ENCODE assay signal across 8 mouse cellular contexts in the genomic region with DNA sequence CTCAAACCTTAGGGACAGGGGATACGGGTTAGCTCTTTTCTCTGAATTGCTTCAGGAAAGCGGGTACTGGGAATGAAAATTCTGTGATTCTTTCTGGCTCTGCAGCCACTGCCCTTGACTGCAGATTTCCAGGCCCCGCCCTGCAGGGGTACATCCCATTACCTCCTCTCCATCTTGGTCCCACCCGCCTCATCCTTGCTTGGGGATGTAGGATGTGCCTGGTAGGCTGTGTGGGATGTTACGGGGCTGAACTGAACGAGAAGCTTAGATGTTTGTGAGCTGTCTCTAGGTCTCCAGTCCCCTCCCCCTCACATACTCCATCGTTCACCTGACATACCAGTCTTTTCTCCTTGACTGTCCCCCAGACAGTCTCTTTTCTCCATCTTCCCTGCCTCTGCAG. TPM values are rescaled to one million over a fixed set of nuclear protein-coding genes. Genes with fewer than 3 reads are reported as not detected.
A peak's percentile ranks its signal among the peaks of the same experiment; 100 is the strongest.
DNase-seq lines count a peak whose midpoint lies in the region; ATAC-seq and TF ChIP-seq lines count a peak whose summit lies in the region.

No protein-coding gene starts in this region.

- H3K4me1 ChIP-seq in heart, embryonic 11.5 days (ENCODE audit: control insufficient read depth, insufficient read depth, low read length) = peaks cover 31% of the 10 kb centered on the region
- peaks cover 25% of the 10 kb centered on the region for H3K4me1 ChIP-seq in thymus, adult 2 months (replicated peaks; ENCODE audit: control insufficient read depth, insufficient read depth, low read length)
- peaks cover 20% of the 10 kb centered on the region for H3K4me1 ChIP-seq in hindbrain, embryonic 14.5 days (replicated peaks; ENCODE audit: control insufficient read depth, insufficient read depth, low read length)
- H3K4me1 ChIP-seq in midbrain, embryonic 15.5 days = peaks cover 45% of the 10 kb centered on the region

- H3K4me2 ChIP-seq in heart, embryonic 11.5 days = peak overlapping the region; percentile 99
- peak overlapping the region; percentile 88 for H3K4me2 ChIP-seq in hindbrain, embryonic 14.5 days (replicated peaks)
- peak overlapping the region; percentile 70 for H3K4me2 ChIP-seq in midbrain, embryonic 15.5 days

- H3K36me3 ChIP-seq in heart, embryonic 11.5 days (ENCODE audit: control insufficient read depth, insufficient read depth, low read length) = peaks cover 32% of the 10 kb centered on the region
- peaks cover 37% of the 10 kb centered on the region for H3K36me3 ChIP-seq in thymus, adult 2 months (ENCODE audit: control insufficient read depth, insufficient read depth, low read length)
- peaks cover 39% of the 10 kb centered on the region for H3K36me3 ChIP-seq in hindbrain, embryonic 14.5 days (replicated peaks; ENCODE audit: control insufficient read depth, insufficient read depth)
- peaks cover 35% of the 10 kb centered on the region for H3K36me3 ChIP-seq in midbrain, embryonic 15.5 days (replicated peaks)

- TF ChIP-seq CTCF in thymus, adult 2 months (IDR thresholded peaks at IDR 0.05; ENCODE audit: borderline replicate concordance, control insufficient read depth, extremely low read depth, insufficient read depth, low read length, poor library complexity) = no peak

- DNase-seq in heart, postnatal 10 days = no peak
- DNase-seq in thymus, adult 2 months = no peak
- DNase-seq in thymus, postnatal 36 days = no peak
- no peak for DNase-seq in hindbrain, embryonic 14.5 days (ENCODE audit: low spot score)
- no peak for DNase-seq in urinary bladder, postnatal 10 days (ENCODE audit: low spot score)
- DNase-seq in thymus, postnatal 4 days = no peak

- H3K27ac ChIP-seq in heart, embryonic 11.5 days (ENCODE audit: low read depth, low read length) = peak overlapping the region; percentile 57
- H3K27ac ChIP-seq in thymus, adult 2 months (ENCODE audit: control insufficient read depth, insufficient read depth, low read length) = no peak overlapping the region
- peak overlapping the region; percentile 92 for H3K27ac ChIP-seq in hindbrain, embryonic 14.5 days
- peak overlapping the region; percentile 79 for H3K27ac ChIP-seq in midbrain, embryonic 15.5 days

- ATAC-seq in heart, embryonic 11.5 days (replicated peaks; ENCODE audit: insufficient number of reproducible peaks, low FRiP score, low TSS enrichment) = no peak
- ATAC-seq in hindbrain, embryonic 14.5 days (ENCODE audit: low FRiP score) = no peak
- no peak for ATAC-seq in midbrain, embryonic 15.5 days (replicated peaks)

- peak overlapping the region; percentile 86 for H3K9ac ChIP-seq in heart, embryonic 11.5 days (ENCODE audit: low read depth, low read length)
- peak overlapping the region; percentile 99 for H3K9ac ChIP-seq in hindbrain, embryonic 14.5 days
- H3K9ac ChIP-seq in midbrain, embryonic 15.5 days = peak overlapping the region; percentile 92

- TF ChIP-seq POLR2A in thymus, adult 2 months (IDR thresholded peaks at IDR 0.05; ENCODE audit: control insufficient read depth, extremely low read depth, insufficient read depth, low read length, poor library complexity) = no peak

- peak overlapping the region; percentile 69 for H3K4me3 ChIP-seq in heart, embryonic 11.5 days (ENCODE audit: low read depth, low read length)
- H3K4me3 ChIP-seq in thymus, adult 2 months (ENCODE audit: control insufficient read depth, insufficient read depth, low read length) = peak overlapping the region; percentile 36
- H3K4me3 ChIP-seq in hindbrain, embryonic 14.5 days (replicated peaks; ENCODE audit: low read length) = peak overlapping the region; percentile 94
- H3K4me3 ChIP-seq in midbrain, embryonic 15.5 days = peak overlapping the region; percentile 72

- H3K27me3 ChIP-seq in heart, embryonic 11.5 days (ENCODE audit: control insufficient read depth, insufficient read depth, low read length) = no peaks in the 10 kb centered on the region
- no peaks in the 10 kb centered on the region for H3K27me3 ChIP-seq in thymus, adult 2 months (ENCODE audit: control insufficient read depth, insufficient read depth, low read length)
- no peaks in the 10 kb centered on the region for H3K27me3 ChIP-seq in hindbrain, embryonic 14.5 days (ENCODE audit: control insufficient read depth, insufficient read depth, low read length)
- H3K27me3 ChIP-seq in midbrain, embryonic 15.5 days (replicated peaks) = no peaks in the 10 kb centered on the region

- 15% methylated on average over 7 of the region's 7 CpGs for WGBS in heart, embryonic 11.5 days (ENCODE audit: insufficient replicate concordance)
- WGBS in thymus, adult 2 months = 53% methylated on average over 7 of the region's 7 CpGs
- WGBS in hindbrain, embryonic 14.5 days = 6% methylated on average over 7 of the region's 7 CpGs
- 3% methylated on average over 7 of the region's 7 CpGs for WGBS in midbrain, embryonic 15.5 days

- intact Hi-C loops in heart, postnatal 10 days (cut with DNase I) = no loop called here

- H3K9me3 ChIP-seq in heart, embryonic 11.5 days (replicated peaks; ENCODE audit: control insufficient read depth, low read length) = no peaks in the 10 kb centered on the region
- no peaks in the 10 kb centered on the region for H3K9me3 ChIP-seq in hindbrain, embryonic 14.5 days (ENCODE audit: control insufficient read depth, low read length)
- H3K9me3 ChIP-seq in midbrain, embryonic 15.5 days = no peaks in the 10 kb centered on the region

RNA-seq across cellular contexts. Expression of gene Mtmr4, which starts 4.0 kb away (rescaled TPM):
- polyA plus RNA-seq in heart, embryonic 11.5 days (2014; fragmentation: Nextera tagmentation; extraction: Ambion mirVana) = 23.4 and 28.1 TPM in 2 replicates
- total RNA-seq in heart, postnatal 10 days (2021) = 10 to 100 TPM; 14.5 to 15.1 TPM
- 47.0 and 51.1 TPM in 2 replicates for polyA plus RNA-seq in thymus, adult 2 months (2012; rRNA removed)
- polyA plus RNA-seq in hindbrain, embryonic 14.5 days (2014; fragmentation: Nextera tagmentation; extraction: Ambion mirVana) = 53.4 and 68.7 TPM in 2 replicates
- polyA plus RNA-seq in midbrain, embryonic 15.5 days (2015; fragmentation: Nextera tagmentation; extraction: Ambion mirVana) = 57.2 and 59.8 TPM in 2 replicates

RNA-seq across cellular contexts. Expression of gene Hsf5, which starts 21.0 kb away (rescaled TPM):
- 0.11 and 0.18 TPM in 2 replicates for polyA plus RNA-seq in heart, embryonic 11.5 days (2014; fragmentation: Nextera tagmentation; extraction: Ambion mirVana)
- total RNA-seq in heart, postnatal 10 days (2021) = under 1 TPM; 0.05 to 0.14 TPM
- polyA plus RNA-seq in thymus, adult 2 months (2012; rRNA removed) = 0.04 and 0.05 TPM in 2 replicates
- 0.31 and 0.33 TPM in 2 replicates for polyA plus RNA-seq in hindbrain, embryonic 14.5 days (2014; fragmentation: Nextera tagmentation; extraction: Ambion mirVana)
- 0.37 and 0.61 TPM in 2 replicates for polyA plus RNA-seq in midbrain, embryonic 15.5 days (2015; fragmentation: Nextera tagmentation; extraction: Ambion mirVana)

RNA-seq across cellular contexts. Expression of gene Sept4, which starts 27.3 kb away (rescaled TPM):
- polyA plus RNA-seq in heart, embryonic 11.5 days (2014; fragmentation: Nextera tagmentation; extraction: Ambion mirVana) = 11.7 and 13.3 TPM in 2 replicates
- 10 to 100 TPM; 89.3 to 99.0 TPM for total RNA-seq in heart, postnatal 10 days (2021)
- polyA plus RNA-seq in thymus, adult 2 months (2012; rRNA removed) = 12.6 and 13.2 TPM in 2 replicates
- polyA plus RNA-seq in hindbrain, embryonic 14.5 days (2014; fragmentation: Nextera tagmentation; extraction: Ambion mirVana) = 26.2 and 29.6 TPM in 2 replicates
- 28.2 and 28.4 TPM in 2 replicates for polyA plus RNA-seq in midbrain, embryonic 15.5 days (2015; fragmentation: Nextera tagmentation; extraction: Ambion mirVana)

RNA-seq across cellular contexts. Expression of gene Gm11492, which starts 29.5 kb away (rescaled TPM):
- polyA plus RNA-seq in heart, embryonic 11.5 days (2014; fragmentation: Nextera tagmentation; extraction: Ambion mirVana) = not detected in 2 replicates
- total RNA-seq in heart, postnatal 10 days (2021) = not detected
- 0.06 TPM in 1 of 2 replicates, not detected in the other for polyA plus RNA-seq in thymus, adult 2 months (2012; rRNA removed)
- polyA plus RNA-seq in hindbrain, embryonic 14.5 days (2014; fragmentation: Nextera tagmentation; extraction: Ambion mirVana) = not detected in 2 replicates
- not detected in 2 replicates for polyA plus RNA-seq in midbrain, embryonic 15.5 days (2015; fragmentation: Nextera tagmentation; extraction: Ambion mirVana)

Comparison
In these comparisons a context has a peak if more than half of its experiments do, and no peak if none do; other contexts are left out.
1. H3K4me3 ChIP-seq: peak in every context shown above with its lines; median percentile 94 in hindbrain, embryonic 14.5 days; 72 in midbrain, embryonic 15.5 days; 69 in heart, embryonic 11.5 days; 36 in thymus, adult 2 months.